Mouse (Mus musculus): Measurements from ENCODE around the gene Pde10a.

The Pde10a gene

DNA sequence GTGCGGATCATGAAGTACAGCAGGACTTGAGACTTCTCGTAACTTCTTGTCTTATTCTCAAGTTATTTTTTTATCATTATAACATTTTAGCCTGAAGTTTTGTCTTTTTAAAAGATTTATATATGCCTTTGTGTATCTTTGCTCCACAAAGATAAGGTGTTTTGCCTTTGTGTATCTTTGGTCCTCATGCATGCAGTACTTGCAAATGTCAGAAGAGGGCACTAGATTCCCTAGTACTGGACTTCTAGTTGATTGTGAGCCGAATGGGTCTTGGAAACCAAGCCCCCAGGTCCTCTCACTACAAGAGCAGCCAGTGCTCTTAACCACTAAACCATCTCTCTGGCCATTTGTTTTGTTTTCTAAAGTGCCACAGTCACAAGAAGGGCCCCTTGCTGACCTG is 55.2 kb downstream of the Pde10a start:
- peak in 1 of 2 experiments; percentile 55 for DNase-seq (ENCODE audit: low spot score in 2 of 2)

DNA sequence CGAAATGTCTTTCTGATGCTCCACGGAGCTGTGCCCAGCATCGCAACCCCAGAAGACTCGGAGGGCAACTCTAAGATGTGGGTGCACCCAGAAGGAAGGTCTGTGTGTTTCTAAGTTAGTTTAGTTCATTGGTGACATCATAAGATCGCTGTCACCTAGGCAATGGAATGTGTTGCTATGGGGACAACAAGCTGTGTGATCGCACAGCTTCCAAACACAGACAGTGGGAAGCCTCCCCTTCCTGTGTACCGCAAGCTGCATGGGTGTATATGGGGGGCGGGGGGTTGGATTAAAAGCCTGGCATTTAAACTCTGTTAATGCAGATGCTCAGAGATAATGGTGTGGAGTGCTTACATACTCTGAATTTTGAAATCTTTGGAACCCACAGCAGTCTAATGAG is 56.4 kb downstream of the Pde10a start:
- peak in 1 of 2 experiments; percentile 44 for DNase-seq (ENCODE audit: low spot score in 2 of 2)

DNA sequence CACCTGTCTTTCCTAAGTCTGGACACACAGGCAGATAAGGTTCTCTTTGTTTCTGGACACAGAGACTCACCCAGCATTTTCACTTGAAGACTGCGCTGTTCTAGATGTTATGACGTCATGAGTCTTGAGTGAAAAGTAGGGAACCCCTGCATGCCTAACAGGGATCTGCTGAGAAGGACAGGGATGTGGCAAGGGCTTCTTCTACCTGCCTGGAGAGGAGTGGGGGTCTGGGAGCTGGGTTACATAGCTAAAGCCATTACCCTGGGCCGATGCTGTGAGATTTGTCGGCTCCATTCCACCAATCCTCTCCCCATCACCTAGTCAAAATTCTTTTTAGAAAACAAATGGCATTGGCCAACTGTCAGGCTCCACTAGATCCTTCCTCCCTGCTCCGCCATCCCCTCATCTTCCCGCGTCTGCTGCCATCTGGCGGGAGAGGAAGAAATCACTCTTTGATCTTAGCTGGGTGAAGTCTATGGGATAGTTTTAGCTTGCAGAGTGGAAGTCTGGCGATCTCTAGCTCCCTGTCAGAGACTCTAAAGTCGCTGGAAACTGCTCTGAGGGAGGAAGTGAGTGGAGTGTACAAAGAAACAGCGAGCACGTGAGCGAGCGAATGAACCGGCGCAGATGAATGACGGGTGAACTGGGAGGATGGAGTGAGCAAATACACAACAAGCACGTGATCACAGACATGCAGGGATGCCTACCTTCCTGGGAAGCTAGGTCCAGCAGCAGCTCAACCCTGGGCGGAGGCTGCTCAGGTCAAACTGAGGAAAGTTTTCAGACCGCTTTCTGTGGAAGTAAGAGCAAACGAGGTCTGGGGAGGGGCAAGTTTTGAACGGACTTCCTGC is 67.5 kb downstream of the Pde10a start:
- DNase-seq (ENCODE audit: low spot score in 2 of 2) = peak; percentile 76 to 77

DNA sequence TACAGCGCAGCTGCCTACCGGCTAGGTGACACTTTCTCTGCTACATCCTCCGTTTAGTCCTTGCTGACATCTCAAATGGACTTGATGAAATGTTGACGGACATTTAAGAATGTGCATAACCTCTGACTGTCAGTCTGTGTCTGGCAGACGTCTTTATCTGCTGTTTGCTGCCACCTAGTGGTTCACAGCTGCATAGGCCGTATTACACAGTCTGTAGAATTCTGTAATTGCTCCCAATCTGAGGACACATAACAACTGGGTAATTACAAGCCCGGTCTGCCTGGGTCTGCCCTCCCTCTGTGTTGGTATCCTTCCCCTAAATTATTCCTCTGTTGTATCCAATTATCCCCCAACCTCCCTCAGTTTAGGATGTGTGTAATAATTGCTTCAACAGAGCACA is 72.6 kb downstream of the Pde10a start:
- peak; percentile 49 to 80 for DNase-seq (ENCODE audit: low spot score in 2 of 2)

DNA sequence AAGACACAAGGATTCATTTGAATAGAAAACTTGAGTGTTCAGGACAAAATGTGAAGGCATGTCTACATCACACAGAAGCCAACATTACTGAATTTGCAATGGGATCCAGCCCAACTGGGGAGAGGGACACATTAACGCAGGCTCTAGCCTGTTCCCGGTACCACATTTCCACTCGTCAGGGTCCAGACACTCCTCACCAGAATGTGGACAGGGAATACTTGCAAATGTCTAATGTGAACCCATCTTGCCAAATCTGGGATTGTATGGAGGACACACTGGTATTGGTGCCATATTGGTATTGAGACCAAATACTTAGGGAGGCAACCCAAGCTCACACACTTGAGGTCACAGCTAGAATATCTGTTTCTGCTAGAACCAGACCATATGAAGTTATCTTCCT is 77.8 kb downstream of the Pde10a start:
- no peak for DNase-seq (ENCODE audit: low spot score in 2 of 2)

DNA sequence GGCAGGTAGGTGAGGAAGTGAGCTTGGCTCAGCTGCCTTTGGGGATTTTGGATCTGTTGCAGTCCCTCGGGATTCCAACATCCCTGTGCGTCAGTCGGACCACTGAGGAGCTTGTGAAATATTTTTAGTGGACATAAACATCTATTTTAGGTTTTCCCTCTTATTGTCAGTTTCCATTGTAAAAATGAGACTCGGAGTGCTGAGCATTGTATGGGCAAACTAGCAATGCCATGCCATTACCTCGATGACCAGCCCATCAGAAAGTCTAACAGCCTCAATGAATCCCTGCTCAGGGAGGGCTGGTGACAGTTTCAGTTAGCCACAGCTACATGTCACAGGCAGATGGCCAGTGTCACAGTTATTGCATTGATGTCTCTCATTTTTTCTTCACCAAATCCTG is 80.7 kb downstream of the Pde10a start:
- no peak for DNase-seq (ENCODE audit: low spot score in 2 of 2)

DNA sequence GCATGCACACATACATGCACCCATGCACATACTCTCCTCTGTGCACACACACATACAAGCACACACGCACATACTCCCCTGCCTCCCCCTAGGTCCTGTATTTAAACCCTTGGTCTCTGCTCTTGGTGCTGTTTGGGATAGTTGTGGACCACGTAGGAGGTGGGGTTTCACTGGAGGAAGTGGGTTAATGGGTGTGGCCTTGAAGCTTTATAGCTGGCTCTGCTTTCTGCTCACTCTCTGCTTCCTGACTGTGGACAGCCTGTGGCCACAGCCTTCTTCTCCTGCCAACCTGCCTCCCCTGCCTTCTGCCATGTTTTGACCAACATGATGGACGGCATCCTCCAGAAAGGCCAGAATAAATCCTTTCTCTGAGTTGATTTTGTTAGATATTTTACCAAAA is 81.5 kb downstream of the Pde10a start:
- no peak for DNase-seq (ENCODE audit: low spot score in 2 of 2)

DNA sequence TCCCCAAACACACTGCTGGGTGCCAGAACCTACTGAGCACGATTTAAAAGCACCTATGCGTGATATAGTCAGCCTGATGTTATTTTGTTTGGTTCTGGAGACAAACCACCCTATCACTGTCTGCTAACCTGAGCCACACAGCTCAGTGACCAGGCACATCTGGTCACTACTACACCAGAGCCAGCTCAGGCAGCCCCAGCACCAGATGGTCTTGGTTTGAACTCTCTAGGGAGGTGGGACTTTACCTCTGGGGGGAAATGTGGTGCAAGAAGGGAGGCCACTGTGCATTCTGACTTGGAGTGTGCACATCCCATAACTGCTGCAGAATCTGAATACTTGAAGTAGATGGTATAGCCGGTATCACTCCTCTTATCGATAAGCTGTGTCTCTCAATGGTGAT is 86.7 kb downstream of the Pde10a start:
- DNase-seq (ENCODE audit: low spot score in 2 of 2) = no peak

DNA sequence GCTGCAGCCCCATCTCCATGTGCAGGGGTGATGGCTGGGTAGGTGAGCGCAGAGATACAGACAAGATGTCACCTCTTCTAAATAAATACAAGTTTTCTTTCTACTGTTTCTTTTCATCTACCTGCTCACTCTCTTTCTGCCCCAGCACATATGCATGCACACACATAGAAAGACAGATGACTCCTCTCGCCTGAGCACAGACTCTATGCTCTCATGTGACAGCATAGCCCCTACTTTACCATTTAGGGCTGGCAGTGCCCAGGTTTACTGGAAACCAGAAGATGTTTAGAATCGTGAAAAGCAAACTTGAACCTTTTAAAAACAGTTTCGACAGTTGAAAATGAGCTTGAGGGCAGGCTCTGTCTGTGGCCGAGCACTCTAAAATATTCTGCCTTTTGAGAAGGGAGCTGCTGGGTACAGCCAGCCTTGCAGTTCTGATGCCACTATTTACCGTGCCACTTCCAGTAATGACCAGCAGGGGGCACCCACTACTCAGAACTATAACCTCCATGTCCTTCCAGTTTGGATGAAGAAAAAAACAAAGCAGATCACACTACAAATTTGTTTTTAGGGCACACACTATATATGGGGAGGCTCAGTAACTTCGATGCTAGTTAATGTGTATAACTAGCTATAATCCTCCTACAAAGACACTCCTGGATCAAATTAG is 88.8 kb downstream of the Pde10a start:
- DNase-seq (ENCODE audit: low spot score in 2 of 2) = peak; percentile 87 to 93

DNA sequence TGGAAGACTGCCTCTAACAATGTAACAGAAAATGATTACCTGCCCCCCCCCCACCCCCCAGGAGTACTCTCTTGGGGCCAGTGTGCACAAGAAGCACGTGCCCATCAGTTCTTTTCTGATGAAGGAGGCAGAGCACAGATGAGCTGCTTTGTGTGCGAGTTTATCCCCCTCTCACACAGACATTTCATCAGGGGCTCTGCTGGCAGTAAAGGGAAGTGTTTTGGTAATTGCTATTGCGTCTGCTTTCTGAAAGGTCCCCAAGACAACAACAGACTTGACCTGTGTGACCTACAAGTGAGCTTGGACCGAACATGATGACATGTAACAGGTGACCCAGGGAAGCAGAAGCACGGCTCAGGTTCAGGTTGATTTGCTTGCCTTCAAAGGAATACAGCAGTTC is 95.2 kb downstream of the Pde10a start:
- DNase-seq (ENCODE audit: low spot score in 2 of 2) = no peak

DNA sequence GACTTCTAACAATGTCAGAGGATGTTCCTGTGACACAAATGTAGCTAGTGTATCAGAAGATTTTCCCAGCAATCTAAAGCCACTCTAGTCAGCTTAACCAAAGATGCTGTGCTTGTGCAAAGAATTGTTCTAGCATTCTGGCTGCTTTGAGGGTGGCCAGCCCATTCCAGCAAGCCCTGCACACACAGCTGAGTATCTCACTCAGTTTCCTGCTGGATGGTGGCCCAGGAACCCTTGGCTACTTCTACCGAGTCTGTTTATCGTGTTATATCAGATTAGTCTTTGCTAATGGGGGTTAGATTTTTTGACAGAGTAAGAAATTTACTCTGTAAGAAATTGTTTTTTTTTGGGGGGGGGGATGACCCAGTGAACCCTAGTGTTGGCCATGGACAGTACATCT is 95.9 kb downstream of the Pde10a start:
- DNase-seq (ENCODE audit: low spot score in 2 of 2) = no peak

DNA sequence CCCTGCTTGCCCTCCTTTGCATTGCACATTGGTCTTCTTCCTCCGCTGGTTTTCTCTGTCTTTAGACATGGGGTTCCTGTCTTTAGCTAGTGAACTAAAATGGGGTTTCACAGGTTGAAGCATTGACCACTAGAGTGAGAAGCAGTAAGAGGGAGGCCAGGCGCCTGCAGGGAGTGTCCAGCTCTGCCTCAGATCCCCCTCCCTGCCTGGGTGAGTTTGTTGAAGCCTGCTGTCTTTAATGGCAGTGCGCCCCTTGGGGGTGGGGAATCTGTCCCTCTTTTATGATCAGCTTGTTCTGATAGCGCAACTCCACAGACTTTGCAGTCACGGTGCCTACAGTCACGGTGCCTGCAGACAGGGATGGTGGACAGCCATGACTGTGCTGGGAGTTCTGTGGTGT is 96.7 kb downstream of the Pde10a start:
- DNase-seq (ENCODE audit: low spot score in 2 of 2) = no peak

DNA sequence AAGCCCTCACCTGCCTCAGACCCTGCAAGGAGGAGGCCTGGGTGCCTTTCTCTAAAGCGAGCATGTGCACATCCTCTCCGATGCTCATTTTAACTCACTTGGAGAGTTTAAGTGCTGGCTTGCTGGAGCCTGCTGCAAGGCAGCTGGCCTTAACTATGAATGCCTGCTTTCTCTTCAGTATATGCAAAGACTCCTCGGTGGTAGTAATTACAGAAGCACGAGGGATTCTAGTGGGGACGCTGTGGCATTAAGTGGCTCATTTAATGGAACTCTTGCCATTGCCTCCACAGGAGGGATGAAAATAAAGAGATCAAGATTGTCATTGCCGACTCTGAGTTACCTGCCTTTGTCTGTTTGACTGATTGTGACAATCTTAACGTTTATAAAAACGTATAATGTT is 101.2 kb downstream of the Pde10a start:
- no peak for DNase-seq (ENCODE audit: low spot score in 2 of 2)

DNA sequence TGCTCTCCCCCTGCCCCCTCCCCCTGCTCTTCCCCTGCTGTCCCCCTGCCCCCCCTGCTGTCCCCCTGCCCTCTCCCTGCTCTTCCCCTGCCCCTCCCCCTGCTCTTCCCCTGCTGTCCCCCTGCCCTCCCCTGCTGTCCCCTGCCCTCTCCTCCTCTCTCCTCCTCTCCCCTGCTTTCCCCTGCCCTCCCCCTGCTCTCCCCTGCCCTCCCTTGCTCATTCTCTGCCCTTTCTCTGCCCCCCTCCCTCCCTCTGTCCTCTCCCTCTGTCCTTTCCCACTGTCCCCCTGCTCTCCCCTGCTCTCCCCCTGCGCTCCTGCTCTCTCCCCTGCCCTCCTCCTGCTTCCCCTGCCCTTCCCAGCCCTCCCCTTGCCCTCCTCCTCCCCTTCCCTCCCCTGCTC is 106.5 kb downstream of the Pde10a start:
- DNase-seq (ENCODE audit: low spot score in 2 of 2) = no peak

DNA sequence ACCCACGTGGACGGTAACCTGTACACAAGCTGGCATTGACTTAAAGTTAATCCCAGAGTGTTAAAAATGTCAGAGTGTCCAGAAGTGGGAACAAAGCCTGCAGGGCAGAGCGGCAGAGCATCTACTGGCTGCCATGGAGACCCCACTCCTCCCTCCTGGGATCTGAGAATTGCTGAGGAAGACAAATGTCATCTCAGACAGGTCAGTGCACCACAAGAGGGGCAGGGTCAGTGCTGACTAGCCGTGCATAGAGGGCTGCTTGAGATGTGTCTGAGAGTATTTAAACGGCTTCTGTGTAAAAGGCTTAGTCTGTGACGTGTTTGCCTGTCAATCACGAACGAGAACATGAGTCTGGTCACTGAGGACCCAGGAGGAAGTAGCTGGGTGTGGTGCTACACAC is 108.4 kb downstream of the Pde10a start:
- no peak for DNase-seq (ENCODE audit: low spot score in 2 of 2)

DNA sequence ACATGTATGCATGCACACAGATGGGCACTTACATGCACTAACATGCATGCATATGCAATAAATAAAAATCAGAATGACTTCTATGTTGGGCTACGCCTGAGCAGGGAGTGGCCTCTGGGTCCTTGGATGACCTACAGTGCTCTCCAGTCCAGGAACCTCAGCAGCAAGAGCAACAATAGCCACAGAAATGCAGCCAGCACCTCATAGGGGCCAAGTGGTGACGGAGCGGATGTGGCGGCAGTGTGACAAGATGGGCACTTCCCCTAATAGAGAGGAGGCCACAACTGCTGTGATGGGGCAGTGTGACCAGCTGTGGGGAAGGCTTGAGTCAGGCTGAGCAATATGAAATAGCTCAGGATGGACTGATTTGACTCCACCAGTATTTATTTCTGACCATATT is 109.3 kb downstream of the Pde10a start:
- no peak for DNase-seq (ENCODE audit: low spot score in 2 of 2)

DNA sequence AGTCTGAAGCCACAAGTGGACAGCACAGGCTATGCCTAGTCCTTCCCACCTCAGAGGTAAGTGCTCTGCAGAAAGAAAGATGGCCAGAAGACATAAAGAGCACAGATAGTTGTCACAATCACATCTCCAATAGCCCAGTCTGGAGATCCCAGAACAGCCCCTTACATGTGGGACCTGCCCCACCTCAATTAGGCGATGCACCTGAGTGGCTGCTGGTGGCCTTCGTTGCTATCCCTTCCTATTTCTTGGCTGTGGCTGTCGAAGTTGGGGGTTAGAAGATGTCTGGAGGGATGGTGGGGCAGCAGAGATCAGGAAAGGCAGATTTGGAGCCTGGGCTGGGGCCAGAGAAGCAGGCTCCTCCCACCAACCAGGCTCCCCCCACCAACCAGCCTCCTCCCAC is 111.1 kb downstream of the Pde10a start:
- no peak for DNase-seq (ENCODE audit: low spot score in 2 of 2)

DNA sequence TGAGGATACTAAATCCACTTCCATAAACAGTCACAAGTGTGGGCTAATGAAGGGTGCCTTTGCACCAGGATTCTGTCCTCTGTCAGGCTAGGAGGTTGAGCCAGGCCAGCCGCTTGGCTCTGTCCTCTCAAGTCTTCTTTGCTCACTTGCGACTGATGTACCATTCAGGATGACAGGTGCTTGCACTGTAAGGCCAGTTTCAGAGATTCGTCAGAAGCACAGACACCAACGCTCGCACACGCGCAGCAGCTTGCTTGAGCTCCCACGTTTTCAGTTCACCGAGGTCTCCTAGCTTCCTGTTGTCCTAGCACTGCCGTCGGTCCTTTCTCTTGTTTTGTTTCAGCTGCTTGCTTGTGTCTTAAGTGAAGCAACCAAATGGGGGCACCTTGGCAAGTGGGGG is 111.5 kb downstream of the Pde10a start:
- DNase-seq (ENCODE audit: low spot score in 2 of 2) = no peak

DNA sequence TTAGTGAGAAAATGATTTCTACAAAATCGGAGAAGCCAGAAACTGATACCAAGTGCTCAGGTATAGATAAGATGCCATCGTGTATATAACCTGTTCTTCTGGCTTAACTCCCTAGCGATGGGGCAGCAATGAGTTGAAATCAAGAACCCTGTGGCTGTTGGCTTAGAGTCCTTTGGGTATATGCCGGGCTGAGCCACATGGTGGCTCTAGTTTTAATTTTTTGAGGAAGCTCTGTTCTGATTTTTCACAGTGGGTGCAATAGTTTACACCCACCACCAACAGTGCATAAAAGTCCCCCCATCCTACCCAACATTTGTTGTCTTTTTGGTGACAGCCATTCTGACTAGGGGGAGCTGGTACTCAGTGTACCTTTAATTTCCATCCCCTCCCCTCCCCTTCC is 112.0 kb downstream of the Pde10a start:
- no peak for DNase-seq (ENCODE audit: low spot score in 2 of 2)

DNA sequence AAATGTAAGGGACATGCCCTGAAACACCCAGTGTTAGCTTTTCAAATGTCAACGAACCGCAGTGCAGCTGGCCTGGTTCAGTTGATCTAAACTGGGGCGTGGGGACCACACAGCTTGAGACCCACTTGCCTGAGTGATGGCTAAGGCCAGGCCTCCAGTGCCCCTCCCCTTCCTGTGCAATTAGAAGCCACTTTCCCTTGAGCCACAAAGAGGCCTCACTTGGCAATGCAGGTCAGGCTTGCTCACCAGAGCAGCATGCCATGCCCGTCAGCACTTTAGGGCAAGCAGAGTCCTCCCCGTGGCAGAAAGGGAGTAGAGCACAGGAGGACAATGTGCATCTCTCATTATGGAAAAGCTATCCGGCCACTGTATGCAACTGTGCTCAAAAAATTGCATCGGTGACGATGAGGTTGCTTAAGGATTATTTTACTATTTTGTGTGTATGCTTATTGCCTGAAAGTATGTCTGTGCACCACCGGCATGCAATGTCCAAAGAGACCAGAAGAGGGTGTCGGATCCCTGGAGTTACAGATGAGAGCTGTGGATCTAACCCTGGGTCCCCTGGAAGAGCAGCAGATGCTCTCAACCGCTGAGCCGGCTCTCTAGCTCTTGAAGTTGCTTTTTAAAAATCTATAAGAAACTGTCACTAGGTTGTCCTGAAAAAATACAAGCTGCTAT is 114.7 kb downstream of the Pde10a start:
- DNase-seq (ENCODE audit: low spot score in 2 of 2) = no peak

DNA sequence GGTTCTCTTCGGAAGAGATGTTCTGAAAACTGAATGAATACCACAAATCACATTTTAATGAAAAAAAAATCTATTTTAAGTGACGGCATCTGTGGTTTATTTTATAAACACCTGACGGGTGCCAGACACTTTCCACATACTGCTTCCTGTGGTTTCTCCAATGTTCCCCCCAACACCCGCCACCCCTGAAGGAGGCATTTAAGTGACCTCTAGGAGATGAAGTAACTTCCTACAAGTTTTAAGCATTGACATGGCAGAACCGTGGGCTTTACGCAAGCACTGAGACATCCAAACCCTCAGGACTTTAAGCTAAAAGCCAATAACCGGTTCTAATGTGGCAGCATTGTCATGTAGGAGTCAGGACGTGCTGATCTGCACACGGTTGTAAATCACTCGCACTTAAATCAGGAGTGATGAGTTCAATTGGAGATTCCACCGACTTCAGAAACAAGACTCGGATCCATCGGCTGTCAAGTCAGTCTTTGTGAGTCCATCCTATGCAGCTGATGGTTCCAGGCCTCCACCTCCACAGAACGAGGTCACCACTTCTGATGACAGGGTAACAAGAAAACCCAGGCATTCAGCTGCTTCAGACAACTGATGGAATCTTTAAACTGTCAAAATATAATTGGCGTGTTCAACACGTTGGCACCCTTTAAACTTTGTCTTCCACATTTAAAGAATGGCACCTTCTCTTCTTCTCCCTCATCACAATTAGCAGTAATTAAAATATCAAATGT is 115.7 kb downstream of the Pde10a start:
- no peak for DNase-seq (ENCODE audit: low spot score in 2 of 2)

DNA sequence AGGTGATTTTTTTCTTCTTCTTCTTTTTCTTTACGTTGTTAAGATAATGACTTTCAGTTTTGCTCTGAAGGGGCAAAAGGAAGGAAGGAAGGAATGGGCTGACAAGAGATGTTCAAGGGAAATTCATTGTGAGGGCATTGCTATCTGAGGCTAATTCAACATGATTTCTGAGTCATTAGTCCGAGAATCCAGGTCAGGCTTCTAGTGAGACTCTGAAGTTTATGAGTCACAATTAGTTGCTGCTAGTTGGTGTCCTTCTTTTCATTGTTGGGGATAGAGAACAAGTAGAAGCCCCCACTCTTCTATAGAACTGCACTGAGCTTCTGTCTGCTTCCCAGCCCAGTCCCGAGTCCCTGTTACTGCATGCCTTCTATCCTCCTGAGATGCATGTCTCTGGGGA is 116.3 kb downstream of the Pde10a start:
- no peak for DNase-seq (ENCODE audit: low spot score in 2 of 2)
